Mouse (Mus musculus) retina, postnatal 1 day (tissue): ENCODE data around the gene Rbm47.
"Not testable (repeated sequence)": the region's sequence is repeated elsewhere in the genome, so short reads cannot be mapped to it uniquely, and the experiment has no call there.

Source experiments
- DNase-seq: peaks from one replicate; pipeline ENCODE4 v3.0.0-alpha.2; 2012

Rbm47 gene

DNA sequence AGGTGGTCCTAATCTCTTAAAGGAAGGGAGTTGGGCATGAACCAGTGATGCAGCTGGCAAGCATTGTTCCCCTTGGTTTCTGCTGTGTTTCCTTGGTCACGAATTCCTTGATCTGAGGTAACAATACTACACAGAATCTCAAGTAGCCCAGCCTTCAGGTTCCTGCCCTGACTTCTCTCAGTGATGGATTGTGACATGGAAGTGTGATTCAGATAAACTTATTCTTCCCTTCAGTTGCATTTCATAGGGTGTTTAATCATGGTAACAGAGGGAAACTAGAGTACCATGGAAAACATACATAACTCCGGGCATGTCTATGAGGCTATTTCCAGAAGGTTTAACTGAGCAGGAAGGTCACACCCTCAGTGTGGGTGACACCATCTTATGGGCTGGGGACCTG, at the start of gene Rbm47:
Gene Rbm47, minus strand, starts transcription at position 101 of the 400 bp plus-strand sequence.
- DNase-seq, result no peak

DNA sequence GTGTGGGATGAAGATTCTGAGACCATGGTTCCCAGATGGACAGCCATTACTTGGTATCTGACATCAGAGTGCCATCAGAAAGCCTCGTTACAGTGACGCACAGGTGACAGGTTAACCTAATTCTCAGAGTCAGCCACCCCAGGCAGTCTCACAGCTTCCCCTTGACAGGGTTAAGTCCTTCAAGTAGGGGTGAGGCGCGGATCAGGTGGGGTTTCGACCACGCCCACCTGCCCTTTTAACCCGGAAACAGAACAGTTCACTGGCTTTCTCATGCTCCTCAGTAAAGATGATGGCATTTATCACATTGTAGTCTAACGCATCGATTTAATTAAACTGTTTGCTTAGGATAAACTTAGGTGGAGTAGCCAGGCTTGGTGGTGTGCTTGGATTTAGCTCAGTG, 47.7 kb upstream of the Rbm47 start:
- no peak for DNase-seq

DNA sequence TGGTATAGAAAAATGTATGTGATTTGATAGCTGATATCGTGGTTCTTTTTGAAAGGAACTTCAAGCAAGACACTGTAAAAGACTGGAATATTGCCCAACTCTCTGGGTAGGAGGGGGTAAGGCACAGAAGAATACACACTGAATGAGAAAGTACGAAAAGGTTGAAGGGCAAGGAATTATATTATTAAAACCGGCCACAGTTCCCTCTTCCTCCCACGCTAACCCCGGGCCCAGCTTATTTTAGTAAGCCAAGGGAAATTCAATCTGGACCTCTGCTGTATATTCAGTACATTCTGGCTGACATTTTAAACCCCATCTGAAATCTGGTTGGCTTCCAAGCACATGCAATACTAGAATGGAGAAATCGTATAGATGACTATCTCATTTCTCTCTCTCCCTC, 46.8 kb upstream of the Rbm47 start:
- DNase-seq, result no peak

DNA sequence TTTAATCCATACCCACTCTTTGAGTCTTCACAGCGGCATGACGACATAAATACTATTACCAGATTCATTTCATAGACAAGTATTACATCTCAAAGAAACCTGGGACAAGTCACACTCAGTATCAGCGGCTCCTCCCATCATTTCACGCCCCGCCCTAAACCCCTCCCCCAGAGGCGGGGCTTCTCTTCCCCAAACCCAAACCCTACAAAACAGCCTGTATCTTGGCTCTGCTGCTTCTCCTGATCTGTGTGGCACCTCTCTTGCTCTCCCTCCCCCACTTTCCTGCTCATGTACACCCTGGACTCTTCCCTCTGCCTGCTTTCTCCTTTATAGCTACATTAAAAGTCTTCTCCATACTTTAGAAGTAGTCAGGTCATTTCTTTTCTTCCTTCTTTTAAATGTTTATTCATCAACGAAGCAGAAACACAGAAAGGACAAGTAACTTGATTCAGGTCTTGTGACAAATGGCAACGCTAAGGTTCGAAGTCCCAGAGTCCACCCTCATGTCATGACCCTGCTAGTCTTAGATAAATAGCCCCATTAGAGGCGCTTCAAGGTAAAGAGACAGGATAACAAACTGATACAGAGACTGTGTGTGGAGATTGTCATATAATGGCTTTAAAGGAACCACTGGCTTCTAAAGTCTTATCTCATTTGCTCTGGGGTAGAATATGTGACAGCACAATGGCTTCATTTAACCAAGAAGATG, 42.8 kb upstream of the Rbm47 start:
- no peak for DNase-seq

DNA sequence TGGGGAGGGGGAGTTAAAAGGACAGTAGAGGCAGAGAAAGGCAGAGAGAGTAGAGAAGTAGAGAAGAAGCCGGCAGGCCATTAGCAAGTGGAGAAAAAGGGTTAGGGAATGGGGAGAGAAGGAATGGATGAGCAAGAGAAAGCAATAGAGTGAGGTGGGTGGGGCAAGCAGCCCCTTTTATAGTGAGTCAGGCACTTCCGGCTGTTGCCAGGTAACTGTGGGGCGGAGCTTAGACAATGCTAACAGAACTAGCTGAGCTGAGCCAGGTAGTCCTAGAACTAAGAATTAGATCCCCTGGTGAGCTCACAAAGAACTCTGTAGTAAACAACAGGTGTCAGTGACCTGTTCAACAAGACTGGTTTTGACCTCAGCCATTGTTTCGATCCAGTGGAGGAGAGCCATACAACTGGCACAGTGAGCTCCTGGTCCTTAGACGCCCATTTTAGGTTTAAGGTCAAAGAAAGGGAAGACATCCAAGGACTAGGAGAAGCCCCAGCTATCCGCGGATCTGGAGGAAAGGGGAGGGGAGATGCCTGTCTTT, 41.5 kb upstream of the Rbm47 start:
- DNase-seq, result no peak

DNA sequence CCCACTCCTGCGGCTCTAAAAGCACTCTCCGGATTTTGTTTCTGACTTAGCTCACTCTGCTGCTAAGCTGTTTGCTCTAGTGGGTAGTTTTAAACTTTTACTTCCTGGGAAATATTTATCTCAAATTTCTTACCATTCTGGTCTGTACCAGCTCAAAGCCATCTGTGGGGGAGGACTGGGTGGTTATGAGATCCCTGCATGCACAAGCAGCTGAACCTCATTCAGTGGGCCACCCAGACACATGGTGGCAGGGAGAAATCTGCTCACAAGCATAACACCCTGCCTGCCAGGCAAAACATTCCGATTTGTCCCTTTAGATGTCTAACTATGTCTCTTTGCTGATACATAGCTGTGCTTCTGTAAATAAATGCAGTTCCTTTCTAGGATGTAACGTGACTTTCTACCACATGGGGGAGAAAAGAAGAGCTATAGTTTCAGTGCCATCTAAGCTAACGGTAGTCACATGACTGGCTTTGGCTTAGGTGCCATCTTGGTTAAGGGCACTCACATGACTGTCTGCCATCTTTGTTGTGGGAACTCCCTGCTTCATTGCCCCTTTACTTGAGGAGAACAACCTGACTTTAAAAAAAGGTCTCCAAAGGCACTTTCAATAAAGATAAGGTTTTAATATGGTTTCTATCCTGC, 36.7 kb upstream of the Rbm47 start:
- peak; percentile 35 for DNase-seq

DNA sequence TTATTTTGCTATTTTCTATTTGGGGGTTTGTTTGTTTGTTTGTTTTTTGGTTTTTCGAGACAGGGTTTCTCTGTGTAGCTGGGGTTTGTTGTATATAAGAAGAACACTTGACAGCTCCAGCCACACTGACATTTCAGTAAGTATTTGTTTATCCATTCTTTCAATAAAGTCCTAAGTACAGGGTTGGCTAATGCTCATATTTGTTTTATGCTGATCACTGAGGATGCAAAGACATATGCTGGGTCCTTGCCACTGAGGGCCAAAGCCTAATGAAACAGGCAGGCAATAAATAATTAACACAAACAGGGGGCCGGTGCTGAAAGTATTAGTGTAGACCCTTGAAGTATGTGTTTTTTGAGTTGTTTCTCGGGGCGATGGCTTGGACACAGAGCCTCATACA, 32.0 kb upstream of the Rbm47 start:
- DNase-seq, result no peak

DNA sequence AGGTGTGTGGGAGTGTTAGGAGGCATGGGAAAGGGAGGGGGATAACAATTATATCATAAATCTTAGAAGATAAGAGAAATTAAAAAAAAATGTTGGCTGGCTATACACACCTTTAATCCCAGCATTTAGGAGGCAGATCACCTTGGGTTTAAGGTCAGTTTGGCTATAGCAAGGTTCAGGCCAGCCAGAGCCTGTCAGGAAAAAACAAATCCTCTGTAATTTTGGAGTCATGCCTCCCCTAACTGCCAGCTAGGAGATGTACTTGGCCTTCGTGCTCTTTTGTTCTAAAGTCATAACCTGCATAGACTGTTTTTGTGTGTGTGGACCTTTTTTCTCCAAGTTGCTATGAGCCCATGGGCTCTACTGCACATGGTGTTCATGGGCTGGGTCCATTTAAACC, 30.5 kb upstream of the Rbm47 start:
- no peak for DNase-seq

DNA sequence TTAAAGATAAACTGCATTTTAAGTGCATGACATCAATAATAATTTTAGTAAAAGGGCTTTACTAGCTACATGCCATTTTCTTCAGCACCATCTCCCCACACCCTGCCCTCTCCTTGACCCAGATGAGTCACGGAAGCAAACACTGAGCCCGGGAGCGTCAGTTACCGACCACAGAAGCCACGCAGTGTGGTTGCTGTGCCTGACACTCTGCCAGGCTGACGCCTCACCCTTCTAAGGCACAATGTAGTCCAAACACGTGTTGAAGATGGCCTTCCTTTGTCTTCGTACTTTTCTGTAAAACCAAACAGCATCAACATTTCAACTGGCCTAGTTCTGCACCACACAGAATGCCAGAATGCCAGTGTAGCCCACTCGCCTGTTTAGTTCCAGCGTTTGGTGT, 27.1 kb upstream of the Rbm47 start:
- no peak for DNase-seq

DNA sequence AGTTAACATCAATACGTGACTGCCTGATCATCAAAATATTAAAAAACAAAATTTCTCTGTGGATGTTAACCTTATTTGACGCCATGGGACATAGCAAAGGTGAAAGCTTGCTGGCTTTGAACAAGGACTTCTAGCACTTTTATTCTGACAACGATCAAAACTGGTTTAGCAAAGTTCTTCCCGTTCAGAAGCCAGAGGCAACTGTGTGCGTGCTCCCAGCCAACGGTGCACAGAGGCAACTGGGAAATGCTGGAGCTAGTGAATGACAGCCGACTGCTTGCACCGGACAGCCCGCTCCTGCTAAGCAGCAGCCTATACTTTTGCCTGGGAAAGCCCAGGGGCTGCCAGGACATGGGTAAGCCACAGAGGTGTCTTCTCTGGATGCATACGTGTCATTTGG, 22.4 kb upstream of the Rbm47 start:
- DNase-seq, result no peak

DNA sequence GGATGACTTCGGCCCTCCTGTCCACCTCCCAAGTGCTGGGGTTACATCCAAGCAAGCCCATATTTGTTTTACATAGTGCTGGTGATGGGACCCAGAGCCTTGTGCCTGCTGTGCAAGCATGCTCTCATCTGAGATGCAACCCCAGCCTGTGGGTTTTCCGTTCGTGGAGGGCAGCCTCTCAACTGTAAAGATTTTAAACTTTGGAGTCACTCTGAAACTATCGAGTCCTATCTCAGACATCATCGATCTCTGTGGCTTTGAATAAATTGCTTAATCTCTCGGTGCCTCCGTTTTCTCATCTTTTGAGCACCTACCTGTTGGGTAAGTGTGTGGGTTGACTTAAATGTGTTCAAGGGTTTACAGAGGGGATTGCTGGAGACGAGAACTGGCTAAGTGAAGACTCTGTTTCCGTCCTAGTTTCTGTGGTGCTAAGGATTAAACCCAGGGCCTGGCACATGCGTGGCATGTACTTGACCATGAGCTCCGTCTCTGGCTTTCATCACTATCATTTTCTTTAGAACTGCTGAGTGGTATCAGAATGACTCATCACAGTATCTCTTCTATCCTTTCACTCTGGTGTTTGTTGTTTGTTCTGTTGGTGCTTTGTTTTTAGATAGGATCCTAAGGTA, 20.4 kb upstream of the Rbm47 start:
- DNase-seq, result no peak

DNA sequence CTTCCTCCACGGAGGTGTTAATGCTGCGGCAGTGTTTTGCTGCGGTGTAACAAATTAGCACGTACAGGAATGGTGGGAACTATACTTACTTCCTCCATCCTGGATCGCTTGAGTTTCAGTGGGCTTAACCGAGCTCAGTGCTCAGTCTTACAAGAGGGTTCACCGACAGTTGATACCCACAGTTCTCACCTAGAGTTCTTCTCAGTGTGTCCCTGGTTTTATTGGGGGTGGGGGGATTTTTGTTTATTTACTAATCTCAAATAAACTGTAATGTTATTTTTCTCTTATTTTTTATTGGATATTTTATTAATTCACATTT, 18.2 kb upstream of the Rbm47 start:
- no peak for DNase-seq

DNA sequence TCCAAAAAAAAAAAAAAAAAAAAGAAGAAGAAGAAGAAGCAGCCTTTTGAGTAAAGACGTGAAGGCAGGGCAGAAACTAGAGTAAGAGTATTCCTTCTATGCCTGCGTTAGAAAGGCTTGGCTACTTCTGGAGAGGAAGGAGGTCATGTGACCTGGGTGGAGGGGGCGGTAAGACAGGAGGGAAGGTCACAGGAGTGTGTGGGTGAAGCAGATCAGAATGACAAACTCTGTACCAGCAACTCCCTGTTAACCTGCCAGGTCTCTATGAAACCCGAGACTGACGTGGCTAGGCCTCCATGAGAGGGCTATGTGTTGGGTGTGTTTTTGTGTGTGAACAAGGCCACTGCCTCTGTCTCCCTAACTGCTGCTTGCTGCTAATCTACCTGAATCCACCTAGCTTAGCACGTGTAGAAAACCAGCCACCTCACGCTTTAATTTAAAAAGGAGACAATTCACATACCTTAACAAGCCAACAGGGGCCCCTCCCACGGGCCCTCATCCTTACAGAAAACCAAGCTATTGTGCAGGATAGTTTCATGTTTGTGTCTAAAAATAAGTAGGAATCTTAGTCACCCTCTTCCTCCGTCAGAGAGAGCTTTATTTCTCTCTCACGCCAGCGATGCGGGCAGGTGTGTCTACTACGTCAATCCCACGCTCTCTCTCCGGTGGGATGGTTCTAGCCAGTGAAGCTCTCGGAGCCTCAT, 17.7 kb upstream of the Rbm47 start:
- DNase-seq, result no peak

DNA sequence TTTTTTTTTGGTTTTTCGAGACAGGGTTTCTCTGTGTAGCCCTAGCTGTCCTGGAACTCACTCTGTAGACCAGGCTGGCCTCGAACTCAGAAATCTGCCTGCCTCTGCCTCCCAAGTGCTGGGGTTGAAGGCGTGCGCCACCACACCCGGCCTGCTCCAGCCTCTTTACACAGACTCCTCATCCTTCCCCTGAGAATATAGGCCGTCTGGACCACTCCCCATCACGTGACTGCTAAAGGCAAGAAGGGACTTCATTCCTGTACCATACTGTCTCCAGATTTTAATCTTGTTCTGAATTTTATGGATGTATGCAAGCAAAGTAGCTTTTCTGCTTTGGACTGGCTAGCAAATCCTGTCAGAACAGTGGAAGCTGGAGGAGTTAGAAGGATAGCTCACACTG, 15.7 kb upstream of the Rbm47 start:
- DNase-seq, result not testable (repeated sequence)

DNA sequence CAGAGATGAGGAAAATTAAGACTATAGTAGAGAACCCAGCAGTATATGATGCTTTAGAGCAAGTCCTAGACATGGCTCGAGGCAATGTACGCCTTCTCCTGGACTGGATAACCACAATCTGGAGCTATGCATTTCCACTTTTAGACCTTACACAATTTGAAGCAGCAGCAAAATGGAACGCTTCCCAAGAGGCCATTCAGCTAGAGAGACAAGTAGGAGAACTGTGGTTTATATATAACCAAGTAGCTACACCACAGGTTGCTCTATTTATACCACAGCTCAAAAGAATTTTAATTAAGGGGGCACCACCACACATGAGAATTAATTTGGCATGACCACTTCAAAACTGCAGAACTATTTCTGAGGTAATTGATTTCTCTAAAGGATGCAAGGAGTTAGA, 9.2 kb upstream of the Rbm47 start:
- no peak for DNase-seq

DNA sequence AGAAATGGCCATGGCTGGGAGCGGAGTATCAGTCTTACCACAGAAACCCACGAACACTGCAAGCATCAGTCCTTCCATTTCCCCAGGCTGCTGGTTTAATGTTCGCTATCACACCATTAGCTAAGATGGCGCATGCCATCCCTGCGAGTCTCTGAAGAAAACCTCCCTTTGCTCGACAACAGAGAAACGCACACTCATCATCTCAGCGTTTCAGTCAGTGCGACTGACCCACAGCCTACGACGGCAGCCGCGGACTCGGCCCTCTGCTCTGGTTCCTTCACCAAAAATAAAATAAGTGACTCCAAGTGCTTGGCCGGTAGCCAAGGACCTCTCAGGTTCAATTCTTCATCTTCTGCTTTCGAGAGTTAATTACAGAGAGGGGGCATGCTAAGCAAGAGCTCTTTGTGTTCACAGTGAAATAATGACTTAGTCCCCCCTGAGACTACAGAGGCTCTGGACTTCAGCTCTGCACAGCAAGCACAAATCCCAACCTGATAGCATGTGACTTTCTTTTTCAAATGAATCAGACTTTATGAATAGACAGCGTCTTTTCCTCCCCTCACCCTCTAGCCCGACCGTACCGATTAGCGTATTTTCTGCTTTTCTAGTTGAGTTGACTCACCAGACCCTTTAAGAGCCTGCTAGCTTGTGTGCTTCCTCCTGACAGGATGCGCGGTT, 1.4 kb upstream of the Rbm47 start:
- DNase-seq, result peak; percentile 72

DNA sequence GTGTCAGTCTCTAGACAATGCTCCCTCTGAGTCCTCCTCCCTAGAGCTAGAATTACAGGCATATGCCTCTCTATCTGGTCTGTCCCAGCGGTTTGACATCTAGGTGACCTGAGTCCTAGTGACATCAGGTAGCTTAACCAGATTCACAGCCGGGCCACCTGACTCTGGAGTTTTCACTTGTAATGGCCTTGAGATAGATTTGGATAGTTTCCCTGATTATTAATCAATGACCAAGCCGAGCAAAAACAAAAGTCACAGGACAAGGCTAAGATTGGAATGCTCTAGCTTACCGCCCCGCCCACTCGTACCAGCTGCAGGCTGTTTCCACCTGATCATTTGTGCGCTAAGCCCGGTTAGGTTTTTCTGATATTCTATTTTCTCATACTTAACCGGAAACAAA, 2.3 kb downstream of the Rbm47 start:
- DNase-seq, result no peak

DNA sequence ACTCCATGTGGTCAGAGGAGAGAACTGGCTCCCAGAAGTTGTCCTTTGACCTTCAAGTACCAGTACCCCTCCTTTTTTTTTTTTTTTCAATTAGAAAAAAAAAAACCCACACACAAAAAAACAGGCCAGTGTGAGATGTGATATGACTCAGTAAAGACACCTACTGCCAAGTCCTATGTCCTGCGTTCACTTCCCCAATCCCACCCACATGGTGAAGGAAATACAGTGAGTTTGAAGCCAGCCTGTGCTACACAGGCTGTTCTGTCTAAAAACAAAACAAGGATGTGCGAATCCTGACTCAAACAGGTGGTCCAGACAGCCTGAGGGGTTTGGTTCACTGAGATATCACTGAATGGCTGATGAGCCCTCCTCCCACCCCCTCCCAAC, 3.8 kb downstream of the Rbm47 start:
- DNase-seq, result no peak

DNA sequence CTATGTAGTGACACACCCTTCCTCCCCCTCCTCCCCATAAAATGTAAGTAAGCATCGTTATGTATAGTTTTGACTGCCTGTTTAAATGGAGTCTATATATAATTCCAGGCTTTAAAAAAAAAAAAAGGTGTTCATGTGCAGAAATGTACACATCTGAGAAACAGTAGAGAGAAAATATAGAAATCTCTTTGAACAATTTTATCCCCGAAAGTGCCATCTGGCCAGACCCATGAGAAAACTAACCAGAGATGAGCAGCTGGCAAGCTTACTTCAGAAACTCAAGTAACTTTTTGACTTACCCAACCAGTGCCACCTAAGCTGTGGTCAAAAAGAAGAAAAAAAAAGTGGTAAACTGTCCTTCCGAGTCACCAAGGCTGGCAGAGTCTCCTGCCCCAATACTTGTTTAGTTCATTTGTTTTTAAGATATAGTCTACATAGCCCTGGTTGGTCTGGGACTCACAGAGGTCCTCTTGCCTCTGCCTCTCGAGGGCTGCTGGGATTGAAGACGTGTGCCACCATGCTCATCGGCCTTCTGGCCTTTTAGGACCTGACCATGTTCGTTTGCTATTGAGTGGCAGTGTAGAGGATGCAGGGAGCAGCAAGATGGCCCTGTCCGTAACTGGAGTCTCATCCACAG, 4.3 kb downstream of the Rbm47 start:
- no peak for DNase-seq

DNA sequence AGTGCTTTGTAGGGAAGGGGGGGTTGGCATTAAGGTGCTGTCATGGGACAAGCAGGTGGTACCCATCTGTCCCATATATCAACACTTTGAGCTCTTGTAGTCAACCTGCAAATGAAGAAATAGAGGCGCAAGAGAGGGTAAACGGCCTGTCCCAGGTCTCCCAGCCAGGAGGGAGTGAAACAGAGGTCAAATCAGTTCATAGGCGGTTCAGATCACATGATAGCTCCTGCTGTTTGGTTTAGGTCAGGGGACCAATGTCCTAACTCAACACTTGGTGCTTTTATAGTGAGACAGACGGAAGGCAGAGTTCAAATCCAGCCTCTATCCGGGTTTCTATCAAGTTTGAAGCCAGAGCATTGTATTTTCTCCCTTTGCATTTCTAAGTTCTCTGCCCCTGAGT, 6.0 kb downstream of the Rbm47 start:
- no peak for DNase-seq

DNA sequence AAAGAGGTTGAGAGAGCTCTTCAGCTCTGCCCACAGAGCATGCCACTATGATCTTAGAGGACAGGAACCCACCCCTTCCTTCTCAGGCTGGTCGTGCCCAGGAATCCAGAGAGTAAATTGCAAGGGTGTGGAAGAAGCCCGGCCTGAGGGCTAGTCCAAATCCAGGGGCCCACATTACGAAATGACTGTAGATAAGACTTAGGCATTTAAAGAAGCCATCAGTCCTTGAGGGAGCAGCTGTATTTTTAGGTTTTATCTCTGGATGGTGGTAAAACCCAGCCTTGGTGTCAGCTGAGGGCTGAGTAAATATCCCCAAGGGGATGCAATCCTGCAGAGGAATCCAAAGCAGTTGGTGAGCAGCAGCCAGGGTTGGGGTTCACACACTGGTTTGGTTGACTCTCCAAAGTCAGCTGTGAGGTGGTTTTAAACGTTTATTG, 6.7 kb downstream of the Rbm47 start:
- DNase-seq, result no peak

DNA sequence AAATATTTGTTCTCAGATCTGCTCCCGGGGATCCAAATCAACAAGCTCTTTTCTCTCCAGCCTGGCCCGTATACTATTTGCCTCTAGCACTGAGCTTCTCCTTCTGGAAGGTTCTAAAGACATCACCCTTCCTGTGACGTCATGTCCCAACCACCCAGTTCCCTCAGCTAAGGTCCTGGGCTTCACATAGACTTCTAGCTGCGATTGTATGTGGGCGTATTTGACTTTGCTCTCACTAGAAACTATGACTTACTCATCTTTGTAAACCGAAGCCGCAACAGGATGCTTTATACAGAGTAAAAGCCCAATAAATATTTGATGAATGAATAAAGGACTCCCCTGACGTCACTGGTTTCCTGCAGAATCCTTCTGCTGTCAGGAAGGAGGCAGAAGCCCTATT, 7.2 kb downstream of the Rbm47 start:
- DNase-seq, result no peak
